Mouse (Mus musculus) limb, embryonic 13.5 days (tissue): Measurements from ENCODE around the gene Smim24. TPM values are rescaled to one million over a fixed set of nuclear protein-coding genes. Genes with fewer than 3 reads are reported as not detected.

Source experiments
- ATAC-seq: fragments of 200-750 bp; cut with Nextera tagmentation; 2 replicates; pipeline ENCODE4 v1.8.0; 2017; ENCODE audit warnings: low read depth, moderate number of reproducible peaks, moderate TSS enrichment; ENCODE audit not compliant: low FRiP score
- H3K27ac ChIP-seq: fragments of 300-500 bp; sonication (generic); 2 replicates; pipeline ENCODE4 v1.5.1; 2015; ENCODE audit warnings: inconsistent platforms, mild to moderate bottlenecking, moderate library complexity
- H3K27me3 ChIP-seq: fragments of 300-500 bp; sonication (generic); 2 replicates; pipeline ENCODE4 v1.6.1; 2015; ENCODE audit warnings: mild to moderate bottlenecking, inconsistent platforms
- H3K36me3 ChIP-seq: fragments of 300-500 bp; sonication (generic); 2 replicates; pipeline ENCODE4 v1.6.1; 2015; ENCODE audit warnings: inconsistent platforms, mild to moderate bottlenecking, moderate library complexity
- H3K4me1 ChIP-seq: fragments of 300-500 bp; sonication (generic); 2 replicates; pipeline ENCODE4 v1.6.1; 2015; ENCODE audit warnings: inconsistent platforms
- H3K4me2 ChIP-seq: fragments of 300-500 bp; sonication (generic); replicated peaks from 2 replicates; pipeline ENCODE4 v1.6.1; 2015; ENCODE audit warnings: inconsistent platforms, mild to moderate bottlenecking, moderate library complexity
- H3K4me3 ChIP-seq: fragments of 300-500 bp; sonication (generic); 2 replicates; pipeline ENCODE4 v1.5.1; 2015; ENCODE audit warnings: moderate library complexity, mild to moderate bottlenecking, inconsistent platforms
- H3K9ac ChIP-seq: fragments of 300-500 bp; sonication (generic); 2 replicates; pipeline ENCODE4 v1.6.1; 2015; ENCODE audit warnings: mild to moderate bottlenecking, inconsistent platforms
- H3K9me3 ChIP-seq: fragments of 300-500 bp; sonication (generic); 2 replicates; pipeline ENCODE4 v1.6.1; 2016; ENCODE audit warnings: inconsistent platforms
- WGBS: fragments of 180-500 bp; shearing (Covaris S2); methylation state at CpG from one replicate; pipeline ENCODE4 v1.1.7; 2015; 5-methylcytosine and 5-hydroxymethylcytosine counted together
- polyA plus RNA-seq: library from polyadenylated mRNA; unstranded; fragments of >200 nt; fragmentation: Nextera tagmentation; extraction: Ambion mirVana; gene quantifications from 2 replicates; pipeline ENCODE4 v1.2.1, GENCODE M21; 2015

The Smim24 gene
- polyA plus RNA-seq, 1 experiment from 2014 or later = 4.2 TPM

DNA sequence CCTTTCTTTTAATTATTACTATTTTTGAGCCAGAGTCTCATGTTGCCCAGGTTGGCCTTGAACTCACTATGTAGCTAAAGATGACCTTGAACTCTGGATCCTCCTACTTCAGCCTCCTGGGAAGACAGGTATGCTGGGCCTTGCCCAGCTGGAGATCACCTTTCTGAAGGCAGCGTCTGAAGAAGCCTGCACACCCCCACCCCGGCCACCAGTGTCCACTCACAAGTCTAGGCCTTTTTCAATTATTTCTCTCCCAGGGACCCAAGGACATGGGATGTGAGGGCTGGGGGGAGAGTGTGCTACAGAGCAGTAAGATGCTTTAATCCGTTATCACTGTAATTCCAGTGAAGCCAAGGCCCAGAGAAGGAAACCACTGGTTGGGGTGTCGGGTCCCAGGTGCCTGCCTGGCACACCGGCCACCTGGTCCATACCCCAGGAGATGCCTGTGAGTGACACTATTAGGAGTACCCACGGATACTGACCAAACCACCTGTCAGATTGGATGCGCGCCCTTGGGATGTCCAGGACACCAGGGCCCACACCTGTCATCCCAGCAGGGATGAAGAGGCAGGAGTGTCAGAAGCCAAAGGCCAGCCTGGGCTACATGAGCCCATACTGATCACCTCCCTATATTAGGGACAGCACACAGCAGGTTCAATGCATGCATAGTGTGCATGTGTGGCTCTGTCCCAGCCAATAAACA is 35.1 kb downstream of the Smim24 start:
- Histone ChIP-seq H3K27ac (no peak overlapping the region), H3K36me3 (no peaks in the 10 kb centered on the region), H3K4me3 (0 out of 2 replicates have a peak overlapping the region, but pooled peaks have one; percentile 68), H3K9me3 (no peaks in the 10 kb centered on the region), H3K9ac (no peak overlapping the region), H3K4me1 (peaks cover 52% of the 10 kb centered on the region), H3K4me2 (peak overlapping the region; percentile 85; the same call in 1 of the 2 replicates), H3K27me3 (peaks cover 50% of the 10 kb centered on the region)
- no peak for ATAC-seq
- 75% methylated on average over 8 of the region's 8 CpGs for WGBS

DNA sequence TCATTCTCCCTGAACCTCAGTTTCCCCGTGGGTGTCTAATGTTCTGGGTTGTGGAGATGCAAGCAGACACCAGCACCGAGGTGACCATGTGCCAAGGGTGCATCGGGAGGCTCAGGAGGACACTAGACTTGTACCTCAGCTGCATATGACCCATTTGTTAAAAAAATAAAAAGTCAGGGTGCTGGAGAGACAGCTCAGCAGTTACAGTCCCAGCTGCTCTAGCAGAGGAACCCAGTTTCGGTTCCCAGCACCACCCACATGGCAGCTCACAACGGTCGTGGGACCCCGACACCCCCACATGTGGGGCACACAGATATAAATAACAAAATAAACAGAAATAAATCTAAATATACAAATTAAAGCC is 35.6 kb downstream of the Smim24 start:
- Histone ChIP-seq H3K4me3 (no peak overlapping the region), H3K4me2 (no peak overlapping the region), H3K9me3 (no peaks in the 10 kb centered on the region), H3K9ac (no peak overlapping the region), H3K36me3 (no peaks in the 10 kb centered on the region), H3K27me3 (peaks cover 50% of the 10 kb centered on the region), H3K4me1 (peaks cover 56% of the 10 kb centered on the region), H3K27ac (no peak overlapping the region)
- WGBS = 92% methylated on average over 7 of the region's 7 CpGs
- no peak for ATAC-seq

DNA sequence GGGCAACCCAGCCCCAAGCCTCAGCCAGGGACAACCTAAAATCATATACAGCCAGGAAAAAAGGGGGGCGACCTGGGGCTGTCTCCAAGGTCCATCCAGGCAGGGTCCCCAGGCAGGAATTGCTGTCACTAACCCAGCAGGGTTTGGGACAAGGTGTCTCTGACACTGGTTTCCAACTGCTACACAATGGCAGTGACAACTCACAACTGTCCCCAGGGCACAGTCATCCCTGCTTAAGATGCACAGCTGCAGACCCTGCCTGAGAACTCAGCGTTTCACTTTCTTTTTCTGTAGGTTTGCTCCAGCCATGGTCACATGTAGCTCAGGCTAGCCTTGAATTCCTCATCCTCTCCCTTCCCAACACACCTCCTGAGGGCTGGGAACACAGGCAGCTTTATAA is 36.2 kb downstream of the Smim24 start:
- H3K4me1 ChIP-seq = peaks cover 54% of the 10 kb centered on the region

DNA sequence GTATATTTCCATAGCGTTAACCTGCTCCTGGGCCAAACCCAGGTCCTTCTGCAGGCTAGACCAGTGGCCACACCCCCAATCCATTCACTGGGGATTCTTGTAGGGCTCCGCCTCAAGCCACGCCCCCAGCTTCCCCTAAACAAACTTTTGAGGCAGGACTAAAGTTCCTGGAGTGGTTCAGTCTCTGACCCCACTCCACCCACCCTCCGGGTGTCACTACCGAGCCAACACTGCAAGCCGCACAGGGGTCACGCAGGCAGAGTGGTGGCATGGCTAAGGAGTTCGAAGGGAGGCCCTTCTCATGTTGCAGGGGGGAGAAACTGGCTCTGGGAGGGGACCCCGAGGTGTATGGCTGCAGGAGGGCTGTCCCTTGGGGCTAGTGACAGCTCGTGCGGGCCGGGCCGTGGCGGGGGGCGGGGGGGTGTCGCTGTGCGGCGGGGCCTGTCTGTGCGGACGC is 36.8 kb downstream of the Smim24 start:
- Histone ChIP-seq H3K27me3 (peaks cover 45% of the 10 kb centered on the region), H3K4me3 (peak overlapping the region; percentile 74), H3K4me1 (peaks cover 48% of the 10 kb centered on the region), H3K36me3 (no peaks in the 10 kb centered on the region), H3K9me3 (no peaks in the 10 kb centered on the region), H3K4me2 (peak overlapping the region; percentile 92), H3K9ac (peak overlapping the region; percentile 83), H3K27ac (peak overlapping the region; percentile 86)
- WGBS = under 1% methylated on average over 19 of the region's 20 CpGs
- ATAC-seq = peak; percentile 24

More for the DNA sequence above, 36.2 kb downstream of the Smim24 start:
- Histone ChIP-seq H3K4me3 (peak overlapping the region; percentile 74), H3K4me2 (peak overlapping the region; percentile 92), H3K27me3 (peaks cover 46% of the 10 kb centered on the region), H3K9ac (no peak overlapping the region), H3K27ac (no peak overlapping the region), H3K9me3 (no peaks in the 10 kb centered on the region), H3K36me3 (no peaks in the 10 kb centered on the region)
- 35% methylated on average over 2 of the region's 2 CpGs for WGBS
- ATAC-seq = no peak

DNA sequence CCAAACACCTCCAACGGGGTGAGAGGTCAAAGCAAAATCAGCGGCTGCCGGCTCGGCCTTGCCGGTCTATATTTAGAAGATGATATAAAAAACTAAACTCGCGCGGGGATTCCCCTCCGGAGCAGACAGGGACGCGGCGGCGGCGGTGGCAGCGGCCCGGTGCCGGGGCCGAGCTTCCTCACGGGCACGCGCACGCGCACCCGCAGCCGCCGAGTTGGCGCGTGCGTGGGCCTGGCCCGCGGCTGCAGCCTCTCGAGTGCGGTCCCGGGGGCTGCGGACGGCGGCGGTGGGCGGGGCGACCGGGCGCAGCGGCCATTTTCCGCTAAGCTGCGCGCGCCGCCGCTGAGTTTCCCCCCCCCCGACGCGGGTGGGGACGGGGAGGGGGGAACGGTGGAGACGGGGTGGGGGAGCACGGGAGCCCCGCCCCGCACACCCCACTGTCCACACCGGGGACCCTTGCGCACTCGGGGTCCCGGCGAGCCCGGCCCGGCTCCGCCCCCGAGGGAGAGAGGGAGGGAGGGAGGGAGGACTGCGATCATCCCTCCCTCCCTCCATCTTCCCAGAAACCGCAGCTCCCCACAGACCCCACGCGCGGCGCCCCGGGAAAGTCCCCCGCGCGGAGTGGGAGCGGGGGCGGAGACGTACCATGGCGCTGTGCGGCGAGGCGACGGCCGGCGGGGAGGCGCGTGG is 37.4 kb downstream of the Smim24 start:
- 1% methylated on average over 49 of the region's 89 CpGs for WGBS
- Histone ChIP-seq H3K4me1 (peaks cover 43% of the 10 kb centered on the region), H3K27me3 (peaks cover 39% of the 10 kb centered on the region)

DNA sequence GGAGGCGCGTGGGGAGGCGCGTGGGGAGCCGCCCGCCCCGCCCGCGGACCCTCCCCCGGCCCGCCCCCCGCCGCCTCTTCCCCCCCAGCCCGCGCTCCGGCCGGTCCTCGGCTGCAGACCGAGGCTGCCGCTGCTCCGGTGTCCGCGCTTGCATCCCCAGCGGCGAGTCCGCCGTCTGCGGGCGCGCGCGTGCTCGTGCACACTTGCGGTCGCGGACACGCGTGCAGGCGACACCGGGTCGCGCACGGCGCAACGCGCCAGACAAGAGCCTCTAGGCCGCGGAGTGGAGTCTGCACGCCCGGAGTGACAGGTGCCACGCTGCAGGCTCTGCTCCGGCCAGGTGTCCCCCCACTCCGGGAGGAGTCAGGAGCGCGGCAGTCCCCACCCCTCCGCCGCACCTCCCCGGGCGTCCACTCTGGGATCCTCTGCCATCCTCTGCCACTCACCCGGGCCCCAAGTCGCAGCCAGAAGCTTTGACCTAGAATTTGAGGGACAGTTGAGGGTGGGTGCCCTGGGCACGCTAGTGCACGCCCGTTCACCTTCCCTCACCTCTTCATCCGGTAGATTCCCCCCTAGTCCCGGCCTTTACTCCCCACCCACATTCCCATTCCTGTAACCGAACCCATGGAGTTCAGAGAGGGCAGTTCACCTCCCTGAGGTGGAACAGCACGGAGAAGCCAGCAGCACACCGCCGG is 38.1 kb downstream of the Smim24 start:
- no peaks in the 10 kb centered on the region for H3K36me3 ChIP-seq
- peak overlapping the region; percentile 83 for H3K9ac ChIP-seq
- peaks cover 38% of the 10 kb centered on the region for H3K4me1 ChIP-seq
- peak overlapping the region; percentile 74 for H3K4me3 ChIP-seq
- H3K4me2 ChIP-seq = peak overlapping the region; percentile 92
- peak; percentile 14 for ATAC-seq
- H3K27me3 ChIP-seq = peaks cover 32% of the 10 kb centered on the region
- H3K9me3 ChIP-seq = no peaks in the 10 kb centered on the region
- H3K27ac ChIP-seq = peak overlapping the region; percentile 86
- WGBS = 2% methylated on average over 36 of the region's 70 CpGs

More for the DNA sequence above, 37.4 kb downstream of the Smim24 start:
- H3K4me3 ChIP-seq = peak overlapping the region; percentile 74
- ATAC-seq = peak; percentile 7
- H3K4me2 ChIP-seq = peak overlapping the region; percentile 92
- no peaks in the 10 kb centered on the region for H3K9me3 ChIP-seq
- H3K36me3 ChIP-seq = no peaks in the 10 kb centered on the region
- peak overlapping the region; percentile 86 for H3K27ac ChIP-seq
- H3K9ac ChIP-seq = peak overlapping the region; percentile 83

DNA sequence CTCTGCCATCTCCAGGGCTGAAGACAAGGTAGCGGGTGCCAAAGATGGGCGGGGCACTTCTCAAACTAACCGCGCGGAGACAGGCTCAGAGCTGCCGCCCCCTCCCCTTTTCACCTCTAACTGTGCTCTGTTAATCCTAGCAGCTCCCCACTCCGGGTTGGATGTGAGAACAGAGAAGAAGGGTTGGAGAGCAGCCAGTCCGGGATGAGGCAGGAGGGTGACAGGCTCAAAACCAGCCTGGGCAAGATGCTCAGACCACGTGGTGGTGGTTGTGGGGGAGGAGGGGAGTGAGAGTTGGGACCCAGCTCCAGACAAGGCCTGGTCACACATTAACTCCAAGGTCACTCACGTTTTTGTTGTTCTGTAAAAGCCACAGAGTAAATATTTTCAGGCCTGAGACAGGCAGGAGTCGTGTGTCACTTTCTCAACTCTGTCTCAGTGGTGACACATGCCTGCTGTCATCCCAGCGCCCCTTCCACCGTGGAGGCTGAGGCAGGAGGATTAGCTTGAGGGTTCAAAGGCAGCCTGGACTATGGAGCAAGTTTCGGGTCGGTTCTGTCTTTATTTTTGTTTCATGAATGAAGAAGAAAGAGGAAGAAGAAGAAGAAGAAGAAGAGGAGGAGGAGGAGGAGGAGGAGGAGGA is 38.8 kb downstream of the Smim24 start:
- no peak overlapping the region; the same call in 1 of the 2 replicates for H3K27ac ChIP-seq
- 19% methylated on average over 15 of the region's 15 CpGs for WGBS
- peaks cover 31% of the 10 kb centered on the region for H3K27me3 ChIP-seq
- no peaks in the 10 kb centered on the region for H3K36me3 ChIP-seq
- ATAC-seq = no peak
- 0 out of 2 replicates have a peak overlapping the region, but pooled peaks have one; percentile 83 for H3K9ac ChIP-seq
- peaks cover 33% of the 10 kb centered on the region for H3K4me1 ChIP-seq
- peak overlapping the region; percentile 92 for H3K4me2 ChIP-seq
- peak overlapping the region; percentile 74 for H3K4me3 ChIP-seq
- H3K9me3 ChIP-seq = no peaks in the 10 kb centered on the region

DNA sequence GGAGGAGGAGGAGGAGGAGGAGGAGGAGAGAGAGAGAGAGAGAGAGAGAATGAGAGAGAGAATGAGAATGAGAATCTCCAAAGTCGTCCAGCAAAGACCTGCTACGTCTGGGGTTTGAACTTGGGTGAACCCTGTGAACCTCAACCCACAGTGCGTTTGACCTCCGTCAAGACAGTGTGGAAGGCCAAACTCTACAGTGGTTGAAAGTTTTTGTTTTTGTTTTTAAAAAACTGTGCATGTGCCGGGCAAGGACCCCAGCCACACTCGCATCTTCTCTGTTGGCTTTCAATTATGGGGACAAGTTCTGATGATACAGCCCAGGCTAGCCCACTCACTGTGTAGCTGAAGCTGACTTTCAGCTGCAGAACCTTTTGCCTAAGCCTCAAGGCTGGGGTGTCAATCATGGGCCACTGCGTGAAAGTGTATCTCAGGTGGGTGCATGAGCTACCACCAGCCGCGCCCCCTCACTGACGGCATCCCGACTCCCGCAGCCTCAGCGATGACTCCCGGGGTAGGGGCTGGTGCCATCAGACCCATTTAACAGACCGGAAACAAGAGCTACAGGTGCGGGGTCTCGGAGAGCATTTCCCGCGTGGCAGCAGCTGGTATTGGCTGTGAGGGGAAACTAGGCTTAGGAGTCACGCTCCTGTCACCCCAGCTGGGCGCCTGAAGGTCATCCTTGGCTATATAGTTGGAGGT is 39.5 kb downstream of the Smim24 start:
- Histone ChIP-seq H3K27me3 (peaks cover 29% of the 10 kb centered on the region), H3K36me3 (no peaks in the 10 kb centered on the region), H3K9me3 (no peaks in the 10 kb centered on the region), H3K4me3 (peak overlapping the region; percentile 20; the same call in 1 of the 2 replicates), H3K27ac (no peak overlapping the region), H3K4me1 (peaks cover 28% of the 10 kb centered on the region), H3K4me2 (peak overlapping the region; percentile 61), H3K9ac (no peak overlapping the region)
- 66% methylated on average over 21 of the region's 21 CpGs for WGBS
- no peak for ATAC-seq

DNA sequence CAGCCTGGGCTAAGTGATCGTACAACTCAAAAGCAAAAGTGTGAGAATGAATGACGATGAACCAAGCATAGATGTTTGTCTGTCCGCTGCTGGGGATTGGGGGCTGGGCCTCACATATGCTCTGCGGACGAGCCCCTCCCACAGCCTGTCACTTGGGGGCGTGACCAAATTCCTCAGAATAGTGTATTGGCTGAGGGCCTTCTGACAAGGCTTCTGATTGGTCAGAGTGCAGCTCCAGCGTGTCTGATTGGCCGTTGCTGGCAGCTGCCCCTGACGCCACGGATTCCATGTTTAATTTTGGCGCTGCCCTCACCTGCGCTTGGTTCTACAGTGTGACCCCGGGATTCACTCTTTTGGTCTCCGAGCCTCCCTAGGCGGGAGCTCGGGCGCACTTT is 40.0 kb downstream of the Smim24 start:
- Histone ChIP-seq H3K36me3 (no peaks in the 10 kb centered on the region), H3K4me2 (peak overlapping the region; percentile 61), H3K4me3 (peak overlapping the region; percentile 32), H3K4me1 (peaks cover 26% of the 10 kb centered on the region), H3K9ac (0 out of 2 replicates have a peak overlapping the region, but pooled peaks have one; percentile 5), H3K9me3 (no peaks in the 10 kb centered on the region), H3K27me3 (peaks cover 24% of the 10 kb centered on the region), H3K27ac (no peak overlapping the region)
- 6% methylated on average over 17 of the region's 17 CpGs for WGBS
- ATAC-seq = peak; percentile 78

DNA sequence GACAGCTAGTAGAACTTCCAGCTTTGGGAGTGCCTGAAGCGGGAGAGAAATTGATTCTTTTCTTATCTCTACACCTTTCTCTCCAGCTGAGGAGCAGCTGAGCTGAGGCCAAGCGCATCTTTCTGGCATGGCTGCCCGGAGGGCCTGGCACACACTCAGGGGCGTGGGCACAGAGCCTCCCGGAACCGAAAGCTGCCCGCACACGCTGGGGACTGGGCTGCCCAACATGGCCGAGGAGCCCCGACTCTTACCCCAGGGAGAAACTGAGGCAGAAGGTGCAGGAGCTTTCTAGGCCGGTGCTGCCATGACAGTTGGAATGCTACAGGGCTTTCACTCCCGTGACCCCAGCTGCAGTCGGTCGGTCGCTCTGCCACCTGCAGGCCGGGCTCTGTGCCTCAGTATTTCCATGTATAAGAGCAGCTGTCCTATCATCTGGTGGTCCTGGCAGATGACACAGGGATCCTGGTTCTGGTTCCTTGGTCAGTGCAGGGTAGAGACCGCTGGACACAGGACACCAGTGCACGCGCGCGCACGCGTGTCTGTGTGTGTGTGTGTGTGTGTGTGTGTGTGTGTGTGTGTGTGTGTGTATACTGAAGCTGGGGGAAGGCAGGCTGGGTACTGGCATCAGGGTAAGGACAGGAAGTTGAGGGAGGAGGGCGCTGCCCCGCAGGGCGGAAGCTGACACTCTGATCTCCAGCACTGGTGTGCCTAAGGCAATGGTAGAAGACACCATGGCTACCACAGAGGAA is 40.9 kb downstream of the Smim24 start:
- H3K4me2 ChIP-seq = peak overlapping the region; percentile 61
- no peak for ATAC-seq

More for the DNA sequence above, 40.9 kb downstream of the Smim24 start:
- no peaks in the 10 kb centered on the region for H3K36me3 ChIP-seq
- no peak overlapping the region for H3K9ac ChIP-seq
- 79% methylated on average over 26 of the region's 26 CpGs for WGBS
- H3K4me3 ChIP-seq = no peak overlapping the region
- H3K9me3 ChIP-seq = no peaks in the 10 kb centered on the region
- H3K27ac ChIP-seq = no peak overlapping the region
- peaks cover 26% of the 10 kb centered on the region for H3K4me1 ChIP-seq
- peaks cover 15% of the 10 kb centered on the region; the same call in 1 of the 2 replicates for H3K27me3 ChIP-seq
